Mouse (Mus musculus) heart, adult 11 months (tissue): ENCODE measurements at regions not wholly inside any gene's neighbourhood (a gene's known extent, or its start where the extent isn't known, plus 50 kb on each side); places are given as distances from the start of the nearest gene placed in this dataset.

Source experiments
- DNase-seq: peaks from one replicate; pipeline ENCODE4 v3.0.0; 2022

DNA sequence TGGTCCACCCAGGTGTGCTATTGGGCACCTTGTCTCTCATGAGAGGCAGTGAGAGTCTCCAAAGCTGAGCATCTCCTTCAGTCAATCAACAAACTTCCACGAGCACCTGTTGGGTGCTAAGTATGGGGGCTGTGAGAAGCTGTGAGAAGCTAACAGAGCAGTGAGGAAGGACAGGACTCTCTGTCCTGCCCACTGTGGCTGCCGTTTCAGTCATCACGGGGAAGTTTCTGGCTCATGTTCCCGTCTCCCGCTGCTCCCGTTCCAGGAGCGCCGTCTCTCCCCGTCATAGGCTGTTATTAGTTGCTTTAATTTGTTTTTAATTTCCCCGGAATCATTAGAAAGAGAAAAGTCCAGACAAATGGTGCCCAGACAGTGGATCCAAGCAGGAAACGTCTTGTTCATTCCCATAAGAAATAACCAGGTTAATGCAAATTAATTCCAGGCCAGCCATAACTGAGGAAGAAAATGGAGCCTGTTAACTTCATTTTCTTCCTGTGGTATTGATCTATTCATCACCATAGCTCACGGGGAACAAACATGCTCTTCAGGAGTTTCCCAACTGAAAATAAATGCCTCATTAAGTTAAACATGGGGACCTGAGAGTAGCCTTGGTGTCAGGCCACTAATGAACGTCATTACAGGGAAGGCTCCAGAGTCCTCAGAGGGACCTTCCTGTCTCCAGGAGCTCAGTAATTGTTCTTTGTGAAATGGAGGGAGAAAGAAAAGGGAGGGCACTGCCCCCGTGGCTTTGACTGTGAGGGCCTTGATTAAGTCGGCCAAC is 70.3 kb downstream of the Matn1 start:
- DNase-seq, result no peak

DNA sequence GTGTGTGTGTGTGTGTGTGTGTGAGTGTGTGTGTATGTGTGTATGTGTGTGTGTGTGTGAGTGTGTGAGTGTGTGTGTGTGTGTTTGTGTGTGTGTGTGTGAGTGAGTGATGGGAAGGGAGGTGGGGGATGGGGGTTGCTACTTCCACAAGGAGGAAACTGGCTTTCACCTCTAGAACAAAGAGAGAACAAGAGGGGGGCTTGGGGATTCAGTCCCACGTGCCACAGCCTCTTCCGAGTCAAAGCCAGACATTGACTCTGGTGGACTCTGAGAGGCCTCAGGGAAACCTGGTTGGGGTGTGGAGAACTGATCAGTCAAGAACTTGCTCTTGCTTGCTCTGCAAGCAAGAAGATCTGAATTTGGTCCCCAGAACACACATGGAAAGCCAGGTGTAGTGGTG is 71.0 kb downstream of the Matn1 start:
- no peak for DNase-seq

DNA sequence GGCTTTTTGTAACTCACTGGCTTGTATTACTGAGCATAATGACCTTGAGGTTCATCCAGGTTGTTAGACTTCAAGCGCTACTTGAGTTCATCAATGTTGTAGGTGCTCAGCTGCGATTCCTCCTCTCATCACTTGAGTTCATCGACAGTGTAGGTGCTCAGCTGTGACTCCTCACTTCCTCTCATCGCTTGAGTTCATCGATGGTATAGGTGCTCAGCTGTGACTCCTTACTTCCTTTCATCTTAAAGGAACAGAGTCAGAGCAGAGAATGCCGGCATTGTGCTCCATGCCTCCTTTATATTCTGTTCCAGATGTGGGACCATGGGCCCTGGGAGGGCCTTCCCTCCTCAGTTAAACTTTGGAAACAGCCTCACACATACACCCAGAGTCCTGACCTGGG is 79.4 kb downstream of the Matn1 start:
- no peak for DNase-seq

DNA sequence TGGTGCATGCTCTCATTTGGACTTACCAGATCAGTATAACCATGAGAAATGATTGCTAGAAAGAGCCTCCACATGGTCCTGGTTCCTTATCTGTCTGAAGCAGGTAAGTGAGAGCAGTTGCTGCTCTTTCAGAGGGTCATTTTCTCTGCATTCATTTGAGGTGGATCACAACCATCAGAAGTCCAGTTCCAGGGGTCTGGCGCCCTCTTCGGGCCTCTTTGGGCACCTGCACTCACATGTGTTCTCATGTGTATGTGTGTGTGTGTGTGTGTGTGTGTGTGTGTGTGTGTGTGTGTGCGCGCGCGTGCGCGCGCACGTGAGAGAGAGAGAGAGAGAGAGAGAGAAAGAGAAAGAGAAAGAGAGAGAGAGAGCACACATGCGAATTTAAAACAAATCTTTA is 92.1 kb downstream of the Matn1 start:
- DNase-seq, result no peak

DNA sequence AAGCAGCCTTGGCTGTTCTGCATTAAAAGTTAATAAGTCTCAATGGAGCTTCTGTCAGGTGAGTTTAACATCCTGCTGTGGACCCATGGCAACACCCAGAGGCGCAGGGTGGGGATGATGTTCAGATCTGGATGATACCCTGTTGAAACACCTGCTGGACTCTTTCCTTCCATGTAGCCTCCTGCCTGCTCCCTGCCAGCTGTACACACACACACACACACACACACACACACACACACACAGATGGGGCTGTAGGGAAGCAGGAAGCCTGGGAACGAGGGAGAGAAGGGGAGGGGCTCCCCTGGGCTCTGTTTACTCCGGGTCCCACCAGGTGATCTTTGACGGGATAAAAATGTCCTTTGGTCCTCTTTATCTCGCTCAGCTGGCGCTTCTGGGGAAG is 93.0 kb downstream of the Matn1 start:
- no peak for DNase-seq

DNA sequence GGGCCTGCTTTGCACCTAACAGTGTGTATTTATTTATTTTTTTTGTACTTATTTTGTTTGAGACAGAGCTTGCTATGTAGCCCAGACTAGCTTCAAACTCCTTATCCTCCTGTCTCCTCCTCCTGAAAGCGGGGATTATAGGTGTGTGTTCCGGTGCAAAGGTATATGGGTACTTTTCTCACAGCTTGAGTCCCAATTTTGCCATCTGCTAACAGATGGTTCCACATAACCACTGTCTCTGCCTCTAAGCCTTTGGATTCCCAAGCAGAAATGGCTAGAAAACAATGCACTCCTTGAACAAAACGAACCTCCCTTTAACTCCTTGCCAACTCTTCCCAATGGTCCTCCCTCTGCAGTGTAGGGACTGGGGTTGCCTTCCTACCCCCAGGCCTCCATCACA is 95.5 kb downstream of the Matn1 start:
- no peak for DNase-seq

DNA sequence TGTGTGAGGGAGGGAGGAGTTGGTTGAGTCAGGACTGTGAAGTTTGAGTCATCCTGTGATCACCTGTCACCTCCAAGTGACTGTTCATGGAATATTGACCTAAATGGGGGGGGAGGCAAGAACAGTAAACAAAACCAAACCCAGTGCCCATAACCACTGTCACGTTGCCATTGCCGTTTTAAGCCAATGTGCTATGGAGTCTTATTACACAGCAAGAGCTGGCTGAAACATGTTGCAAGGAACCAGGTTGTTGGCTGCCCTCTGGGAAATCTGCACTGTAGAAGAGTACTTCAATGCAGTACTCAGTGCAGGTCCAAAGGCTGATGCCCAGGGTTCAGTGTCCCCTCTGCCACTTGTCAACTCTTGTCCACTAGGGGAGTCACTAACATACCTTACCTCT is 97.0 kb downstream of the Matn1 start:
- no peak for DNase-seq

DNA sequence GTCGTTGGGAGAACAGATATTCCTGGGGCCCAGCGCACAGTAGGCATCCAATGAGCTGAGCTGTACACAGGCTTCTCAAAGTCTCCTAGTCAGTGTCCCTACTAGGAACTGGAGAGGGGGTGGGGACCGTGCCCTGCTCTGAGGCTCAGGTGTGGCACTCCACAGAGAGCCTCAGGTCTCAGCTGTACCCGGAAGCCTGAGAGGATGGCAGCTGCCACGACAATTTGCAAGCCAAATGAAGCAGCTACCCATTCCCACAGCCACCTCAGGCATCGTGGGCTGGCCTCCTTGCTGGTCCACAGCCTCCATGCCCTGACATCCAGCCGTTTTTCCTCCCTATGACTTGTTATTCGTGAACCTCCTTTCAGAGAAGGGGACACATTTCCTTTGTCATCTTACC is 101.9 kb downstream of the Matn1 start:
- DNase-seq, result no peak

DNA sequence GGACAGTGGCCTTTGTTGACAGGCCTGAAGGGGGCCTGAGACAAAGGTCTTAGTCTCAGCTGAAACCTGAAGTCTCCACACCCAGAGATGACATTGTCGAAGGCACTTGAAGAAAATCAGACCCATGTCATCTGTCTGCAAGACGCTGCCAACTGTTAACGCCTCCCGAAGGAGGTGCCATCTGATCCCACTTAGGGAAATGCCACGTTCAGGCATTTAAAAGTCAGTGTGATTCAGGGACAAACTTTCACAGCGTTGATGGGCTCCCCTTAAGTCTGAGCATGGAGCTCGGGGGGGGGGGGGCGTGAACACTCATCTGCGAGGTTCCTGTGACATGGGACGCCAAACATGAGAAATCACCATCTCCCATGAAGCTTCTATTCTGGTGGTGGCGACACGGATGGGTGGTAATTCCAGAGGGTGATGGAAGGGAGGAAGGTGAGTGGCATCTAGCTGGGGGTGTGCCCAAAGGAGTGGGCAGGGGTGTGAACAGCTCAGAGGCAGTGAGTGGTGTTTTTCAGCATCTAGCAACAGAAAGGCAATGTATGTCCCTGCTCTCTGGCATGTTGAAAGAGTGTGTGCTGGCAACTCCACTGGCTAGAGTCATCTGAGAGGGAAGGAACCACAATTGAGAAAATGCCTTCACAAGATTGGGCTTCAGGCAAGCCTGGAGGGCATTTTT is 102.9 kb downstream of the Matn1 start:
- no peak for DNase-seq

DNA sequence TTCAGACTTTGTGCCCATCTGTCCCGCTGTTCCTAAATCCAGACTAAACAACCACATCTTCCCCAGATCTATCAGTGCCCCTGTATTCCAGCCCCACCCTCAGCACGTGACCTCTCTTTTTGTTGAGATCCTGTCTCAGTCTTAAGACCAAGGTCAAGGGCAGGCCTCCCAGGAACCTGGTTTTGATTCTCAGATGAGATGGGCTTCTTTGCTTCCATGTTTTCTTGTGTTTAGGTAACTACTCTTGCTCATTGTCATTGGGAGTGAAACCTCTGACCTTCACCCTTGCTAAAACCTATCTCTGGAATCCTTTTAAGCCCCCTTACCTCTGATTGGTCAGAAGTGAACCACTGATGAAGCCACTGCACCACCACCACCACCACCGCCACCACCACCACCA is 112.1 kb downstream of the Matn1 start:
- DNase-seq, result no peak

DNA sequence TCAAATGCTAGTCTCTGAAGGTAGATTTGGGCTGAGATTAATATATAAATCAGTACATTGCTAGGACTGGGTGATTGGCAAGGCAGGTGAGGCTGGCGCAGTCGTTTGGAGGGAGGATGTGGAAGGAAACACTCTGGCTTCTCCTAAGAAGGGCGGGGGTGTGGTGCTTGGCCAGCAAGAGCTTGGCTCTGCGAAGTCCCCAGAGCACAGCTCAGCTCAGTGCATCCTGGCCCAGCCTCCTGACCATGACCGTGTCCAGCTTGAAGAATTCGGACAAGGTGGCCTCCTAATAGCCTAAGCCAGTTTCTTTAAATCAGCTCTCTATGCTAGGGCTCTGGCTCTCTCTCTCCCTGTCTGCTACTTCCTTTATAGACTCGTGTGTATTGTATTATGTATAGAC is 115.4 kb downstream of the Matn1 start:
- DNase-seq, result no peak

DNA sequence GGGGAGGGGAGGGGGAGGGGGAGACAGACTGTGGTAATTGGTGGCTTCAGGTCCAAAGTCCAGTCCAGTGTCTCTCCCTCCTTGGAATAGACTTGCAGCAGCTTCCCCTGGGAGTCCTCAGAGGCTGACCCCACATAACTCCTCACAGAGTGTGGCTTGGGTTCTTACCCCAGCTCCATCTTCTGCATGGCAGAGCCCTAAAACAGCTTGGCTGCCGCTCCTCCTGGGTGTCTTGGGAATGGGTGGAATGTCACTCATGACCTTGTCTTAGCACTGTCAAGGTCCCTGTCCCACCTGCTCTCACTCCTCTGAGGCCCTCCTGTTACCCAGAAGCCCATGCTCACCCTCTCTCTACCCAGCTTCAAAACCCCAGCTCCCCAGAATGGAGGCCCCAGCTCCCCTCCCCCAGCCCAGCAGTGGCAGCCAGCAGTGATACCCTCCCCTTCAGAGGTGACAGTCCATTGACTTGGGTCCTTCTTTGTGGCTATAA is 116.1 kb downstream of the Matn1 start:
- no peak for DNase-seq

DNA sequence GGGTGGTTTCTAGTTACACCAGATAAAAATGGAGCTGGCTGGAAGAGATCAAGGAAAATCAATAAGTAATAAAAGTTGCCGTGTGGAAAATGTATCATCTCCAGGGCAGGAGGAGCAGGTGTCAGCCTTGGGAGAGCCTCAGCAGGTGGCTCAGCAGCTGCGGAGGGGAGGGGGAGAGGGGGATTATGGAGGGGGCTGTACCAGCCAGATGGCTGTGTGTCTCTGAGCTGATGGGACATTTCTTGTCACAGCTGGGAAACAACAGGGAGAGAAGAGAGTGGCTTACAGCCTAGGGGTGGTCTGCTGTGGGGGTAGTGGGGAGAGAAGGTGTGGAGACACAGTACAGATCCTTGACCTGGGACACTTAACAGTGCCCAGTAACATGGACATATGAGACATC is 116.5 kb downstream of the Matn1 start:
- DNase-seq, result no peak

DNA sequence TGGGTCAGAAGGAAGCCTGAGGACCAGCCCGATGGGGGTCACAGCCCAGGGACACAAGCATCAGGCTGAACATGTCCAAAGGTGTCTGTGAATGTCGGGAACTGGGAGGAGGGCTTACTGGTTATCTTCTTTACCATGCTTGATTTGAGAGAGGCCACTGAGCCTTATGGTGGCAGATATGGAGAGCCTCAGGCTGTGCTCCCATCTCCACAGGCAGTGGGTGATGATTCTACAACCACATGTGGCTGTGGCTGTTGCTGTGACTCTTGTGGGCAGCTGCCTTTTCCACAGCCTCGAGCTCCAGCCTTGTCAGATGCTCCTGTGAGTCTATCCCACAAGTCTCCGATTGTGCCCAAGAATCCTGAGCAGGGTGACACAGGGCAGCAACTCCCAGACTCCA is 118.4 kb downstream of the Matn1 start:
- DNase-seq, result no peak

DNA sequence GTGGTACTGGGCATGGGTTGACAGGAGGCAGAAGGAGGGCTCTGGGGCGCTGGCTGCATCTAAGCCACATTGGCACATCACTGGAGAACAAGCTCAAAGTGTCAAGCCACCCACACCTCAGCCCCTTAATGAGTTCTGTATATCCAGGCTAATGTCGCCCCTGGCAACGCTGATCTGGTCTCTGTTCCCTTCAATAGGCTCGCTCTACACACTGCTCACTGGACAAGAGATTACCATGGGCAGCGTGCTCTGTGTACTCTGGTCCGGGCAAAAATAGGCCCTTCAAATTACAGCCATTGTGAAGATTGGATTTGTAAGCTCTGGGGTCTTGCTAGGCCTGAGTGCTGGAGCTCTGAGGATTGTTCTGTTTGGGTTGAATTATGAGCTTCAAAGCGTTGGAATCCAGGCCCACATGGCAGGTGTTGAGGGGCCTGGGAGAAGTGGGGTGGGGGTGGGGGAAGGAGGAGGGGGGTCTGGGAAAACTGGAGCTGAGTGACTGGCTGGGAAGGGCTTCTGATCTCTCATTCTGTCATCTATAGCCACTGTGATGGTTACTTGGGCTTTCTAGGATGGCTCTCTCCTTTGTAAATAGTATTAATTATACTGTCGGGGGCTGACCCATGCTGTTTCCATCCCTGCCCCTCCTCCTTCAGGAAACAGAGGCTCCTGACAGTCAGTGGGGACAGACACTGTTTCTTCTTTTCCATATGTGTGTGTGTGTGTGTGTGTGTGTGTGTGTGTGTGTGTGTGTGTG is 122.2 kb downstream of the Matn1 start:
- DNase-seq, result no peak

DNA sequence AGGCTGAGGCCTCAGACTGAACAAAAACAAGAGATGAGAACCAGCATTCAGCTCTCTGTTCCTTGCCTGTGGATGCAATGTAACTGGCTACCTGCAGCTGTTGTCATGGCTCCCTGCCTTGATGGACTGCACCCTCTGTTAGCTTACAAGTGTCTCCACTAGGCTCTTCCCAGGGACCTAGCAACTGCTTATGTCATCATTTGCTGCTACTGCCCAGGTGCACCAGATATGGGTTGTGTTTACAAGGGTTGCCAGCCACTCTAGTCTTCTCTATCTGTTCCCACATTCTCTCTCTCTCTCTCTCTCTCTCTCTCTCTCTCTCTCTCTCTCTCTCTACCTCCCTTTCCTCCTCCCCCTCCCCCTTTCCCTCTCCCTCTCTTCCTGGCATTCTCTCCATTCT is 126.4 kb downstream of the Matn1 start:
- DNase-seq, result no peak

DNA sequence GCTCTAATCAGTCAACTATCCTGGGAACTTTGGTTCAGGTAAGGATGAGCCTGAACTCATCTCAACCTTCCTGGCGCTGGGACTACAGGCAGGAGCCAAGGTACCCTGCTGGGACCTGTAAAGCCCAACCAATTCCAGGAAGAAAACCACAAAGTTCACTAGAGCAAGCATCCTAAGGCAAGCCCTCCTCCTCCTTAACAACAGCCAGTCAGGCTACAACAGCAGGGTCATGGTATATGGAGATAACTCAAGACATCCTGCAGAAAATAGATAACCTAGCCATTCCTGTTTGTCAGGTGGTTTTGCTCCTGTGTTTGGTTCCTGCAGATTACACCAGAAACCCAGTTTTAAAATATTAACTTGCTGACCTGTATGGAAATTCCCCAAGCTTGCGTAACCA is 128.4 kb downstream of the Matn1 start:
- no peak for DNase-seq

DNA sequence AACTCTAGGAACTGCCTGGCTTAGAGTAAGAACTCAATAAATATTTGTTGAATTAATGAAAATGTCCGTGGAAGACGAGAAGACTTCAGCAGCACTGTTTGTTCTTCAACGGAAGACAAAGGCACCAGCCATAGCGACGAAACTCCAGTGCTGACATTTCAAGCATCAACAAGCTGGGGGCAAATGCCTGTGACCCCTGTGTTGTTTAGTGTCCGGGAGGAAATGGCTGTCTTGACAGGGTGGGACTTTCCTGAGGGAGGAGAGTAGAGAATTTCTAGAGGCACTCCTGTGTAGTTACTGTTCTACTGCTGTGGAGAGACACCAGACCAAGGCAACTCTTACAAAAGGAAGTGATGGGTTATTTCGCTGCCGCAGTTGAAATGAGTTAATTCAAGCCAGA is 129.2 kb downstream of the Matn1 start:
- DNase-seq, result no peak

DNA sequence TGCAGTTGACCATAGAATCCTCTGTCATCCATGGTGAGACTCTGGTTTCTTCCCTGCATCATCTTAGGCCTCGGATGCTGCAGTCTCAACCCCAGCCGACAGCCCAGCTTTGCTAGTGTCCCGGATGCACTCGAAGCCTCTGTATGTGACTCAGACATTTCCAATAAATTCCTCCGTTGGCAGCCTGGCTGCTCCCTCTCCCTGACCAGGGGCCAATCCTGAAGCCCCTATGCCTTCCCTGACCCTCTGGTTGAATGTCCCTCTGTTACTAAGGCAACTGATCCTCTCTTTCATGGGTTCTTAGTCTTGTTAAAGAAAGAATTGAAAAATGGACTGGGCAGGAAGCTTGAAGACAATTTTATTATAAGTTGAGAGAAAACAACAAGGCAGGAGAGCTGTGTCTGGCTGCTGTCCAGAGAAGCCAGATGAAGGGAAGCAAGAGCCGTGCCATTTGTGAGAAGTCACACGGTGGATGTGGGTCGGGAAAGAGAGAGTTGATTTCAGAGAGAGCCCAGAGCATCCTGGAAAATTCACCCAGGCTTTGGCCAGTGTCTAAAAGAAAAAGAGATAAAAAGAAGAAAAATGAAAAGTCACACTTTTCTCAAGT is 131.2 kb downstream of the Matn1 start:
- DNase-seq, result no peak

DNA sequence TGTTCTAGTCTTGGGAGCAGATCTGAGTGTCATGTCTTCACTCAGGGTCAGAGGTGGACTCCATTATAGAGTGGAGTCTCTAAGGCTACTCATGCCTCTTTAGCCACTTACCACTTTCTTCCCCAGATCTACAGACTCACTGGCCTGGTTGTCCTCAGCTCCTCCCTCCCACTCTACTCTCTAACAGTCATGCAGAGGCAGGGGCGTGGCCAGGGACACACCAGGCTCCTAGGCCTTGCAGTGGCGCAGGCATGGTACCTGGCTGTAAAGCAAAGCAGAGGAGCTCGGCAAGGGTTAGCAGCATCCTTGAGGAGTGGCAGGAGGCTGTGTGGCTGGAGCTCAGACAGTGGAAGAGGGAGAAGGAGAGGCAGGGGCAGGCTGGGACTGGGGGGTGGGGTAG is 132.4 kb downstream of the Matn1 start:
- DNase-seq, result no peak

DNA sequence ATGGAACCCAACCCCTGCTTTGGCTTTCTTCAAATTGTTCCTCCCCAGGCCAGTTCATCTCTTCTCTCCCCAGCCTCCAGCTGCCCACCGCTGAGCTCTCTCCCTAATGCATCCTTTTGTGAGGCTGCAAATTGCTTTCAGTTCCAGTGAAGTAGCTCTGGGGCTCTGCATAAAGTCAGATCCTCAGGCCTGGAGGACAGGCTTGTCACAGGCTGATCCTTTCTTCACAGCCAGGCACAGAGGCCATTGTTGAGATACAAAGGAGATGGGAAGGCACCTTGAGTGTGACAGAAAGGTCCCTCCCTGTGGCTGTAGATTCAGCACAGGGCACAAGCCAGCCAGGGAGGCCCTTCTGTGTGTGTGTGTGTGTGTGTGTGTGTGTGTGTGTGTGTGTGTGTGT is 135.9 kb downstream of the Matn1 start:
- no peak for DNase-seq

DNA sequence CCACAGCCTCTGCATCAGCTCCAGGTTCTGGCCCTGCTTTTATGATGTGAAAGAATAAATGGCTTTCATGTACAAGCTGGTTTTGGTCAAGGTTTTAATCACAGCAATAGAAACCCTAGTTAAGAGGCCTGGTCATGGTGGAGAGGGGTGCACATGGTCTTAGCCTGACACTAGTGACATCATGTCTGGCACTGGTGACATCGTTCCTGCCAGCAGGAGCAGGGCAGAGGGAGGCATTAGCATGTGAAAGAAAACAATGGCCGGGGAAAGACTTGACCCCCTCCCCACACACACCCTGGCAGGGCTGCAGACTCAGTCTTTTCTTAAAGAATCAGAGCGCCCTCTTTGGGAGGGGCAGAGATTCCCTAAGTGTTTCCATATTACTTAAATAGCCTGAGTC is 139.2 kb downstream of the Matn1 start:
- no peak for DNase-seq

DNA sequence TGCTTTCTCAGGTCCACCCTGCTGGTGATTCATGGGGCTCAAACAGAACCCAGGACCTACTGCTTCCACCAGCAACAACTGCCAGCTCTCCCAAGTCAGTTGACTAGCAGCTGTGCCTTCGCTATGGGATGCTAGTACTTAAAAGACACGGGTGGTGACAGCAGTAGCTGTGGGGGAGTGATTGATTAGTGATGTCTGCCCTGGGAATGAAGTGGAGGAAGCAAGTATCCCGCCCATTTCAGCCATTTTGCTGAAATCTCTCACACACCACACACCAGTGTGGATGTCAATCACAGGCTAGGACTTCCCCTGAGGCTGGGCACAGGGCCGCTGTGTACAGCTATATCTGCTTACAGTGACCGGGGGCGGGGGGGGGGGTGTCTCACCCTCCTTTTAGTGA is 153.2 kb downstream of the Matn1 start:
- DNase-seq, result no peak
